Mouse (Mus musculus) heart, postnatal 0 days (tissue): ENCODE data around the gene Rbfox3.

Source experiments
- CTCF ChIP-seq: IDR thresholded peaks from 2 replicates; pipeline ENCODE4 v1.5.1; 2016; ENCODE audit warnings: antibody characterized with exemption, control low read depth, low read depth
- EP300 ChIP-seq: IDR thresholded peaks from 2 replicates; pipeline ENCODE4 v1.6.1; 2016; ENCODE audit warnings: antibody characterized with exemption, low read depth

GRCm38 (mm10) chr11:118957070-118957471 is 45.7 kb upstream of the Rbfox3 start:
- TF ChIP-seq CTCF (no peak), EP300 (no peak)
